Mouse (Mus musculus) embryo, embryonic 11.5 days (tissue): ENCODE measurements at regions not wholly inside any gene's neighbourhood (a gene's known extent, or its start where the extent isn't known, plus 50 kb on each side); places are given as distances from the start of the nearest gene placed in this dataset.
"Not testable (repeated sequence)": the region's sequence is repeated elsewhere in the genome, so short reads cannot be mapped to it uniquely, and the experiment has no call there.

Experiments
- DNase-seq: peaks from one replicate; pipeline ENCODE4 v3.0.0-alpha.2; 2012; ENCODE audit warnings: low read depth, low spot score

- DNase-seq, result peak; percentile 7
Observed at GRCm38 (mm10) chr15:89730320-89730719, 111.3 kb downstream of the Syt10 start.

- no peak for DNase-seq
Observed at GRCm38 (mm10) chr15:89724356-89724755, 117.3 kb downstream of the Syt10 start.

- DNase-seq, result no peak
Observed at GRCm38 (mm10) chr15:89697221-89697620, 105.5 kb upstream of the Rabl2 start.

- no peak for DNase-seq
Observed at GRCm38 (mm10) chr15:89676366-89676765, 84.6 kb upstream of the Rabl2 start.

GRCm38 (mm10) chr15:89656558-89656957 lies 64.8 kb upstream of the Rabl2 start:
- DNase-seq, result not testable (repeated sequence)
